Mouse (Mus musculus) olfactory bulb, adult 2 months (tissue): Measurements from ENCODE around the gene Galnt18.

Source experiments
- CTCF ChIP-seq: fragments of 200-500 bp; IDR thresholded peaks from 2 replicates; pipeline ENCODE4 v1.5.1; 2012; ENCODE audit warnings: low read depth, mild to moderate bottlenecking, low read length, moderate library complexity; ENCODE audit not compliant: insufficient read depth
- POLR2A ChIP-seq: fragments of 200-500 bp; IDR thresholded peaks from 2 replicates; pipeline ENCODE4 v1.6.1; 2012; ENCODE audit warnings: mild to moderate bottlenecking, low read depth, low read length, moderate library complexity; ENCODE audit not compliant: insufficient read depth

- TF ChIP-seq CTCF (no peak), POLR2A (no peak)
Measured at GRCm38 (mm10) chr7:111766145-111766767, 13.5 kb downstream of the Galnt18 start.
